Mouse (Mus musculus) layer of hippocampus, postnatal 36 days (tissue): ENCODE data around the gene Hdgf. TPM values are rescaled to one million over a fixed set of nuclear protein-coding genes. Genes with fewer than 3 reads are reported as not detected.

Experiments
- DNase-seq, 2 experiments: peaks; one replicate each; pipeline ENCODE4 v3.0.0; 2022
- total RNA-seq, 2 experiments: library from RNA; stranded (reverse); gene quantifications; 2 replicates each; pipeline ENCODE4 v1.2.3; 2021

Gene Hdgf
- total RNA-seq, 2 experiments from 2014 or later: 140 to 149 TPM

DNA sequence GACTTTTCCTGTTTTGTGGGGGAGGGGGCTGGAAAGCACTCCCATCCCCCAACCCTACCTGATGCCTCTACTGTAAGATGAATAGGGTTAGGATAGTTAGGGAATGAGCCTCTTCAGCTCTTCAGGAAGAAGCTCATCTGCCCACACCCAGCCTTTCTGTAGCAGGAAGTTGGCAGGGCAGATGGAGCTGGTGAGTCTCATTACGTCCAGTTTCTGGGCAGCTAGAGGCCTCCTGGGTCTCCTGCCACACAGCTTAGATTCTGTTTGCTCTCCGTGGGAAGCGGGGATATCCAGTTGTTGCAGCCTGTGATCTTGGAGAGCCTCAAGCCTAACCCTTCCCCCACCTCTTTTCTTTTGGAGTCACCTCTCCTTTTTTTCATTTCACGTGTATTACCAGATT lies 3.8 kb downstream of the Hdgf start:
- DNase-seq: no peak

DNA sequence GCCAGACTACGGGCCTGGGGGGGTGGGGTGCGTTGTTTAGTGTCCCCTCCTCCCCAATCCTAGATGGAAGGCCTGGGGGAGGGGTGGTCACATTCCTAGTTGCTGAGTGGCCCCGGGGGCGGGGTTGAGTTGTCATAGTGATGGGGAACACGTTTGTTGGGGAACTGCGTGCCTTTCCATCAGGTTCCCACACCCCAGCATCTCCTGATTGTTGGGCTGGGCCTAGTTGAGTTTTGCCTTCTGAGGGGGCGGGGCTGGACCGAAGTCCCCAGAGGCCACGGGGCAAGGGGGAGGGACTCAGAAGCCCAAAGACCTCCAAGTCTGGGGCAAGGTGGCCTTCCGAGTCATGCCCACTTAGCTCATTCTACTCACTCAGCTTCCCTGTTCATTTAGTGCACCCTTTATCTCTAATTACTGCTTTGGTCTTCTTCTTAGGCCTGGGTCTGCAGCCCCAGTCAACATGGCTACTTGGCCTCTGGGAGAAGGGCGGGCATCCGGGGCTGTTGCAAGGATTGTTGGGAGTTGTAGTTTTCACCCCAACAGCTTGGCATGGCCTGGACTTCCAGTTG lies 4.5 kb downstream of the Hdgf start:
- peak; percentile 40 to 45 for DNase-seq

DNA sequence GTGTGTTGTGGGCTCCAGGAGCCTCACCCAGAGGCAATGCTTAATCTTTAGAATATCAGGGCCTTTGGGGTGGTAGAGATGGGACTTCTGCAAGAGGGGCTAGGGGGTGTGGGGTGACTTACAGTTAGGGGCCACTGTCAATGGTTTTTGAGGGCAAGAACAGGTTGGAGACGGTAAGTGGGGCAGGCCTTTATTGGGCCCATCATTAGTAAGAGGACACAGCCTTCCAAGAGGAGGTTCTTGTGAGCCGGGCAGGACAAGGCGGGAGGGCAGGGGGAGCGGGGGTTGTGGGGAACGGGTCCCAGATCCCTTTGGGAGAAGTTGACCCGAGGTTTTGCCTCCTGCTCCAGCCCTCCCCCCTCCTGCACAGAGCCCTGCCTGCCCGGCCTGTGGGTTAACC lies 7.4 kb downstream of the Hdgf start:
- no peak for DNase-seq

DNA sequence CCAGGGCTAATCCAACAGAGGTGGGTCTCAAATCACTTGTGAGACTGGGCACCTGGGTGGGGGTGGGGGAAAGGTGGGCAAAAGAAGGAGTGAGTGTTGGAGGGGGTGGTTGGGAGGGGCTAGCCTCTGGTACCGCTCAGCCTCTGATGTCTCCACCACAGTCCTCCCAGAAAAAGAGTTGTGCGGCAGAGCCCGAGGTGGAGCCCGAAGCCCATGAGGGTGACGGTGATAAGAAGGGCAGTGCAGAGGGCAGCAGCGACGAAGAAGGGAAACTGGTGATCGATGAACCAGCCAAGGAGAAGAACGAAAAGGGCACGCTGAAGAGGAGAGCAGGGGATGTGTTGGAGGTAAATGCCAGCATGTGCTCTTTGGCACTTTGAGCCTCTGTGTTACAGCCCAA lies 7.8 kb downstream of the Hdgf start:
- no peak for DNase-seq

DNA sequence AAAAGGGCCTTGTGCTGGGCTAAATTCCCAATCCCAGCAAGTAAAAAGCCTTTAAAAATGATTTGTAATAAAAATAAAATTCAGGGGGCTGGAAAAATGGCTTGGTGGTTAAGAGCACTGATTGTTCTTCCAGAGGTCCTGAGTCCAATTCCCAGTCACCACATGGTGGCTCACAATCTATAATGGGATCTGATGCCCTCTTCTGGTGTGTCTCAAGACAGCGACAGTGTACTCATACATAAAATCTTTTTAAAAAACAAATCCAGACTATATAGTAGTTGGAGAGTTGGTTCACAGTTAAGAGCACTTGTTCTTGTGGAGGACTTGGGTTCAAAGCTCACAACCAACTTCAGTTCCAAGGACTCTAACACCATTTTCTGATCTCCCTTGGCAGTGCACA lies 10.9 kb downstream of the Hdgf start:
- DNase-seq: no peak

DNA sequence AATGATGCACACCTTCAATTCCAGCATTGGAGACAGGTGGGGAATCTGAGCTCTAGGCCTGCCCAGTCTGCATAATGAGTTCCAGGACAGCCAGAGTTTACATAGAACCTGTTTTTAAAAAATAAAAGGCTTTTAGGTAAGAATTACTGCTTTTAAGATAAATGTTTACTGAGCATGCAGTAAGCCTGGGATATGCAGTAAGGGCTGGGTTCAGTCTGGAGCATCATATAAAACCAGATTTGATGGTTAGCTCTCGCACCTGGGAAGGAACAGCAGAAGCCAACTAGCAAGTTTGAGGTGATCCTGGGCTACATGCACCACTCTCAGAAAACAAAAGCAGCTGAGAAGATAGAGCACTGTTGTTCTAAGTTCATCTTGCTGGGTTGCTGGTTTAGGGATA lies 12.4 kb downstream of the Hdgf start:
- DNase-seq: no peak

DNA sequence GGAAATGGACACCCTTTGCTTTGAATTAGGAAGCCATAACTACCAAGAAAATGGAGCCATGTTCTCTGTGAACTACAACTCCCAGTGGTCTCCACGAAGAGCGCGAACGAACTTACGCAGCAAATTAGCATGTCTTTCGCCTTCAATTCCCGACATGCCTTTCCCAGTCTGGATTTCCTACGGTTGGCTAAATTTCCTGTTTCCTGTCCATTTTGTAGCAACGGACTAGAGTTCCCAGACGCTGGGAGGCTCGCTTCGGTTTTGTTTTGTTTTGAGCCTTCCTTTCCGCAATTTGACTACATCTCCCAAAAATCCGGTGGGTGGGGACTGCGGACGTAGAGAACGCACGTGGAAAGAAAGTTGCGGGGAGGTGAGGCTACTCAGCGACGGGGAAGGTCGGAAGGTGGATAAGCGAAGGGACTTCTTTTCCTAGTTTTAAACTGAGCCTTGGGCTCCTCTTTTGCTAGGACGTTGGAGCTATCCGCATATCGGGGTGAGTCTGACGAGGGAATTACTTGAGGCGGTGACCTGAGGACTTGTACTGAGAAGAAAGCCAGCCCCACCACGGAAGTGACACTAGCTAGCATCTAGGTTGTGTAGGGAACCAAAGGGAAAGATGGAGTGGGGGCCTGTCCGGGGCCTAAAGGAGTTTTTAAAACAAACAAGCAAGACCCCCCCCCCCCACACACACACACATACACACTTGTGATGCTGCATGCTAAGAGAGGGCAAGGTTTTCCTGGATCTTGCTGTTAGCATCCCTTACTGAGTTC lies 13.4 kb downstream of the Hdgf start, which contains the start of gene Mrpl24:
Gene Mrpl24 (plus strand): TSS at position 171 of the 773 bp plus-strand sequence.
- DNase-seq: peak; percentile 79 to 84

DNA sequence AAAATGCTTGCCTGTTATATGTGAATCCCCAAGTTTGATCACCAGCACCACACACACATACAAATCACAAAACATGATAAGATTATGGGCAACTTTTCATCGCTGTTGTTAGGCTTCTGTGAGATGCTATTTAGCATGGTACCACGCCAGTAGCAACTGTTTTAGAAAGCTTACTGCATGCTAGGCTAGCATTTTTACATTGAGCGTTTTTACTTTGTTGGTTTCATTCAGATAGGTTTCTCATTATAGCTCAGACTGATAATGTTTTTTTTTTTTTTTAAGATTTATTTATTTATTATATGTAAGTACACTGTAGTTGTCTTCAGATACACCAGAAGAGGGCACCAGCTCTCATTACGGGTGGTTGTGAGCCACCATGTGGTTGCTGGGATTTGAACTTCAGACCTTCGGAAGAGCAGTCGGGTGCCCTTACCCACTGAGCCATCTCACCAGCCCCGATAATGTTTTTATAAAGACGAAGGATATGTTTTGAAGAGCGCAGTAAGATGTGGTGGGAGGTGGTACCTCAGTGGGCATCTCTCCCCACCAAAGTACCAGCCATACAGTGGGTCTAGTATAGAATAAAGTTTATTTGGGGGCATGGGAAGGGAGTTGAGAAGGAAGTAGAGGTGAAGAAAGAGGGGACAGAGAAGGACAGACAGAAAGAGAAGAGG lies 14.3 kb downstream of the Hdgf start:
- no peak for DNase-seq

DNA sequence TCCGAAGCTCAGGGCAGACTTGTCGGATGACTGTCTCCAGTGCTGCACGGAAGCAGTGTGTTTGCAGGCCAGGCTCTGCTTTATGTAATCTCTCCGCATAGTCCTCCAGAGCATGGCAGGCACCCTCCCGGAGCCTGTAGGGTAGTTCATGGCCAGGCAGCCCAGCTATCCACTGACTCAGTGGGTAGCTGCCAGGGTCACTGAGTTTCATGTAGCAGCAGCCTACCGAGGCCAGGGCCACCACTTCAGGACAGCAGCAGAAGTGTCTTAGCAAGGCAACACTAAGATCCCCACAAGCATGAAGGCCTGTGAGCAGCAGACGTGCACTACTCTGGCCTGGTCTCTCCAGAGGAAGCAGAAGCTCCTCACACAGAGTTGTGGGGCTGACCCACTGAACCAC lies 18.9 kb downstream of the Hdgf start:
- no peak for DNase-seq

DNA sequence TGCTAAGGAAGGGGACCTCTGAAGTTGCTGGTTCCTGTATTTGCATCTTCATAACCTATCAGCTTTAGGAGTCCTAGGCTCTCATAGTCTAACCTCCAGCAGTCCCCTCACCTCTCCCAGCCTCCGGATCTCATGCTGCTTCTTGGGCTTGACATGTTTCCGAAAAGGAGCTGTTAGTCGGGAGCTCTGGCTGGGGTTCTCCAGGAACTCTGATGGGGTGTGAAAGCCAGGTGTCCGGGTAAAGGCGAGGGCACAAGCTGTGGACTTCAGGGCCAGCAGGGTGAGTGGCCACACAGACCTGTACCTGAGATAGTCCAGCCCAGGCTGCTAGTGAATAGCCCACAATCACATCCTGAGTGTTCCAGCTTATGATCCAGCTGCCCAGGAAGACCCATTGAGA lies 21.3 kb downstream of the Hdgf start:
- no peak for DNase-seq

DNA sequence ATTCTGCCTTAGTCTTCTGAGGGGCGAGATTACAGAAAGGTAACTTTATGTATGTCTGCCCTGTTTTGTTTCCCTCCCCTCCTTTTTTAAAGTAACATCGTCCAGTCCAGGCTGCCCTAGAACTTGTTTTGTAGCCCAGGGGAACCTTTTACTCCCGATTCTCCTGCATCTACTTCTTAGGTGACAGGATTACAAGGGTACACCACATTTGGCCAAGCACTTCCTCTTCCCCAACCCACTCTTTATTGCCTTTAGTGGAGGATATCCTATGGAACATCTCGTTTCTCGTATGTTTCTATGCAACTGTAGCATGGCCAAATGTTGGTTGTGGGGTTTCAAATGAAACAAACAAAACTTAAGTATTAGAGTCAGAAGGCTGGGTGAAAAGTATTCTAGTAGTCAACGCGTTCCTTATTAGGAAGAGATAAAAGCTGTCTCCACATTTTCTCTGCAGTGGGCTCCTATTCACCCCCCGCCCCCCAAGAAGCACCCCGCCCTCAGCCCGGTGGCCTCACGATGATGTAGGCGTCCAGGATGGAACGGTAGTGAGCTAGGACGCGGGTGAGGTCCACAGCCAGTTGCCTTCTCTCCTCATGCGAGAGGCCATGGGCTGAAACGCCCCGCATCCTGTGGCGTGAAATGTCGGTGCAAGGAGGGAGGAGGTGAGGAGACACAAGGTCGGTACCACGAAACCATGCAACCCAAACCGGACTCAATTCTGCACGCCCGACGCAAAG lies 23.4 kb downstream of the Hdgf start:
- DNase-seq: no peak

DNA sequence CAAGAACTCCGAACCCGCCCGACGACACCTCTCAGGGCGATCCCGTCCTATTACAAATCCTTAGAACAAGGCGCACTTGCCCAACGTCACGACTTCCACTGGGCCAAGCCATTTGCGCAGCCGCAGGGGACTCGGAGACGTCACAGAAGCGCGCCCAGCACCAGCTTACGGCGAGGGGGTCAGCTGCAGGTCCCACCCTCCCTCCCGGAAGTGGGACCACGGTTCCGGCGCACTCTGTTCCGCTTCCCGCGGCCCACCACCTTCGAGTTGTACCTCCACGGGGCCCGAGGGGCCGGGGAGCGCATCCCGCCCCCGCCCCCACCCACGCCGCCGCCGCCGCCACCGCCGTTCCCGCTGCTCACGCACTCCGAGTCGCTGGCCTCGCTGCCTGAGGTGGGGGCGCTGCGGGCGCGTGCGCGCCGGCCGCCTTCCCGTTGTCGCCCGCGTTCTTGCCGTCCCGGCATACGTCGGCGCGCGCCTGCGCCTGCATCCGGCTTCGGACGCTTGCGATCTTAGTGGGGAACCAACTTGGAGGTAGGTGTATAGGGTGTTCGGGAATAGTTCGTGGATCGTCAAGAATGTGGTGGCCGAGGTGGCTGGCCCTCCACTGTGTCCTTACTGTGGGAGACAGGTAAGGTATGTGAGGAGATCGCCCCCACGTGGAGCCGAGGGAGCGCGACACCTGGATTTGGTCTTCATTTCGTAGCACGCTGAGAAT lies 24.1 kb downstream of the Hdgf start, which contains the start of the genes Isg20l2 and Rrnad1:
Gene Isg20l2 (plus strand): TSS at position 237 of the 718 bp plus-strand sequence.
Gene Rrnad1 (minus strand): TSS at position 640 of the 718 bp plus-strand sequence.
- peak; percentile 98 to 99 for DNase-seq

DNA sequence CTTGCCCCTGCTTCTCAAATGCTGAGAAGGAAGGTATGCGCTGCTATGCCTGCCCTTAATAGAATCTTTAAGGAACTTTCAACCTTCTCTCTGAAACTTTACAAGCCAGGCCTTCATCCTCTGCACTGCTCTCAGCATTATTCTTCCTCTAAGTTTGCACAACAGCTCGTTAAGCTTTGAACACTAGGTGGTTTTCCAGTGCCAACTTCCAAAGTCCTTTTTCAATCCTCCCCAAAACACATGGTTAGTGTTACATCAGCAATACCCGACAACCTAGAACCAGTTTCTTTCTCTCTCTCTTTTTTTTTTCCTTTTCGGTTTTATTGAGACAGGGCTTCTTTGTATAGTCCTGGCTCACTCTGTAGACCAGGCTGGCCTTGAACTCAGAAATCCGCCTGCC lies 27.9 kb downstream of the Hdgf start:
- DNase-seq: no peak

DNA sequence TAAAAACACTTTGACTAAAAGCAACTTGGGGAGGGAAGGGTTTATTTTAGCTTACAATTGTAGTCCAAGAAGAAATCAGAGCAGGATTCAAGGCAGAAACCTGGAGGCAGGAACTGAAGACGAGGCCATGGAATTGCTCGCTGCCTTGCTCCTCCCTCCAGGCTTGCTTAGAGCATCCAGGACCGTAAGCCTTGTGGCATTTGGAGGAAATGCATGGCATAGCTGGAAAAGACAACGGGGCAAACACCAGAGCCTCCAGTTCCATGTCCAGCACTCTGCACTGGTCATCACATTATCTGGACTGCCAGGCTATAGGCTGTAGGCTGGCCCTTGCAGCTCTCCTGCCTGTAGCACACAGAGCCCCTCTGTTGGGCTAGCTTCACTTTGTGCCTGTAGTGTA lies 28.4 kb downstream of the Hdgf start:
- no peak for DNase-seq

DNA sequence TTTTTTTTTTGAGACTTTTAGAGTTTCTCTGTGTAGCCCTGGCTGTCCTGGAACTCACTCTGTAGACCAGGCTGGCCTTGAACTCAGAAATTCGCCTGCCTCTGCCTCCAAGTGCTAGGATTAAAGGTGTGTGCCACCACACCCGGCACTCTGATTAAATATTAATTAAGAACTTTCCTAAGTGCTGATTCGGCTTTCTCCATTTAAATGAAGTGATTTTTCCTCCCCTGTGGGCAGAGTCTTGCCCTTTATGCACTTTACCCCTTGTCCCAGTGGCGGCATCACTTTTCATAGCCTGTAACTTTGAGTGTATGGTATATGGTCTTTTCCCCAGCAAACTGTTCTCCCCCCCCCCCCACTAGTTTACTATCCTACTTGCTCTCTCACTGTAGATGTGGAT lies 29.1 kb downstream of the Hdgf start:
- no peak for DNase-seq

DNA sequence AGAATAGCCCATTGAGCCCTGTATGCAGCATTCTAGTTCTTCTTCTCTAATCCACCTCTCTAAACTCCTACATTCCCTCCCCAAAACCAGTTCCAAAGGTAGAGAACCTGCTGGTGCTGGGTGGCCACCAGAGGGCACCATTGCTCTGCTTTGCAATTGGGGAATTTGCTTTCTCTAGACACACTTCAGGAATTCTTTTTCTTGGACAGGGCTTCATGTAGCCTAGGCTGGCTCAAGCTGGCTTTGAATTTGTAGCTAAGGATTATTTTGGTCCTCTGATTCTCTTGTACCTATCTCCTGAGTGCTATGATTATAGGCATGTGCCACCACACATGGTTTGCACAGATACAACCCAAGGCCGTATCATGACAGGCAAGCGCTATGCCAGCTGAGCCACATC lies 29.7 kb downstream of the Hdgf start:
- peak; percentile 67 to 77 for DNase-seq

DNA sequence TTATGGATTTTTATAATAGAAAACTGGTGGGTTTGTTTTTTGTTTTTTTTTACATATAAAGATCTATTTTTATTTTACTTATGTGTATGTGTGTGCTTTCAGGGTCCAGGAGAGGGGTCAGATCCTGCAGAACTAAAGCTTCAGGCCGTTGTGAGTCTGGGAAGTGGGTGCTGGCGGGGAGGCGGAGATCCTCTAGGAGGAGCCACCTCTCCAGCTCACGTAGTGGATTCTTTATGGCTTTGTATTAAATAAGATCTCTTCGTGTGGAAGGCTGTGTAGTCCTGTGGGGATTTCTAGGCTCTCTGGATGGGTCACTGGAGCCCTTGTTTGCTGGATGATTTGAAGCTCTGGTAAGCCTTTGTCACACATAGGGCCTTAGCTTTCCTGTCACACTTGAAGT lies 34.5 kb downstream of the Hdgf start:
- no peak for DNase-seq

DNA sequence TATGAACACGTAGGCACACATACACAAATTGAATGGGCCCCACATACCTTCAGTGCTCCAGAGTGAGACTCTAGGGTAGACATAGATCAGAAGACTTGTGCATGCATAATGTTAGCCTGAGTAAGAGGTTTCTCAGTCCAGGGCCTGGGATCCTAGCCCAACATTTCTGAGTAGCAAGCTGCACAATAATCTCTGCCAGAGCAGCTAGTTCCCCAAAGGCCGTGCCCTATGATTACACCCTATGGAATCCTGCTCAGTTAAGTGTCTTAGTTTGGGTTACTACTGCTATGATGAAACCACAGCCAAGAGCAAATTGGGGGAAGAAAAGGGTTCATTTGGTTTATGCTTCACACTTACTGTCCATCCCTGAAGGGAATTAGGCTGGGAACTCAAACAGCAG lies 36.4 kb downstream of the Hdgf start:
- DNase-seq: no peak

DNA sequence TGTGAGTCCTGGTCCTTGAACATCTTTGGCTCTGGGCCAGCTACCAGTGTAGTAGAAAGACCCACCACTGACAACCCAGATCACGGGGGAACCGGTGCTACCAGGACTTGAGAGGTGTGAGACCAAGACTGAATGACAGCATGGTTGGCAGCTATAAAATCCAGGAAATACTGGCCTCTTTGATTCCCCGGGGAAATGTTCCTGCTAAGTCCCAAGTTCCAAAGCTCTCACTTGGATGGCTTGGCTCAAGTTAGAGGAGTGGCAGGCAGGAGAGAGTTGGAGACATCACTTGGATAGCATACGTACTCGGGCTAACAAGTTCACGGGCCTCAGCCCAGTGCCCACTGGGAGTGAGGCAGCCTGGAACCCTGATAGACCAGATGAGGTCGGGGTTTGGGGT lies 37.5 kb downstream of the Hdgf start:
- no peak for DNase-seq

DNA sequence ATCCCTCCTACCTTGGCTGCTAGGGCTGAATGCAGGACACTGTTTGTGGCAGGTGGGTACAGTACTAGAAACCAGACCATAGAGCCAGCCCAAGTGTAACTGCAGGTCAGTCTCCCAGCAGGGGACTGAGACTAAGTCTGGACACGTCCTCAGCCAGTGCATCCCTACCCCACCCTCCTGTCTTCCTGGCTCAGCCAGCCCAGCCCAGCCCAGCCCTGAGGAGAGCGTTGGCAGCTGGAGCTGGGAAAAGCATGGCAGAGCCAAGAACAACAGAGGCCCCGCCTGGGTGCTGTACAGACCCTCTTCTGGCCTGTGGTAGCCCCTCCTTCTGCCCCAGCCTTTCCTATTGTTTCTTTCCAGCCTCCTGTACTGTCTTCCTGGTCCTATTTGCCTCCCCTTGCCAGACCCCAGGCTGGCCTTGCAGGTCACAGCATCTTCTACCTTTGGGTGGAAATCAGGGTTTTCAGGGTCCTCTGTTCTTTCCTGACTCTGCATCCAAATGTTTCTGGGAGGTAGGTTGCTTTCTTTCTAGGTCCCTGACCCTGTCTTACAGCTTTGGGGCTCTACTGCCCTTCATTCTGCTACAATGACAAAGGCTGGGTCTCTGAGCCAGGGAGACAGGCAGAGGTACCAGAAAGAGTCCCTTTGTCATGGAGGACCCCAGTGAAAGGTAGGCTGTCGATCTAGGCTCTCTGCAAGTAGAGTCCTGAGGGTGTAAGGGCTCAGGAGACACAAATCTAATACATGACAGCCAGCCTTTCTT lies 38.9 kb downstream of the Hdgf start:
- no peak for DNase-seq

DNA sequence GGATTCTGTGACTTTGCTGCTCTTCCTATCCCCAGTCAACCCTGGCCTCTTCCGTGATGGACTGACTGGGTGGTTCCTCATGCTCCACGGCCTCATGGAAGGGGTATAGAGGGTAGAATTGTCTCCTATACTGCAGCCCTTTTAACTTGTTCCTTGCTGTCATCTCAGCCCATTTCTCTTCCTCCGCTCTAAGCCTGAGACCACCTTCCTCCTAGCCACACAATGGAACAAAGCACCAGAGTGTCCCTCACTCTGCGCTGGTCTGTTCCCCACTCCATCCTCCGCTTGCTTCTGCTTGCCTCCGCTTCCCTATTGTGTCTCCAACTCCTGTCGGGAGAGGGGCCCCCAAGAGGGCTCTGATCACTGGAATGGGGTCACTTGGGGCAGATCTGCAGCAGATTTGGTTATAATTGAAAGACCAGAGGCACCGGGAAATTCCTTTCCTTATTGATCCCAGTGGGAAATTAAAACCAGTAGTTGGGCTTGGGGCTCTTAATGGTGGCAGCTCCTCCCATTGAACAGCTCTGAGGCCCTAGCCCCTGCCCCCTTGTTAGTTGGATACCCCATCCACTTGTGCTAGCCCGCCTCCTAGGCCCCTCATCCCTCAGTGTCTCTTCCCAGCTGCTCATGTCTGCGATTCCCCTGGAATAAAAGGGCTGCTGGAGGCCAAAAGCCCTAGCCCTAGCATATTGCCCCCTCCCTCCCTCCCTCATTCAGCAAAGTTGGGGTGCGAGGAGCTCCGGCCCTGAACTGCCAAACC lies 39.8 kb downstream of the Hdgf start:
- no peak for DNase-seq
